Mouse (Mus musculus) neural tube, embryonic 14.5 days (tissue): ENCODE data around the gene Sh3d19. TPM values are rescaled to one million over a fixed set of nuclear protein-coding genes. Genes with fewer than 3 reads are reported as not detected.
A peak's percentile ranks its signal among the peaks of the same experiment; 100 is the strongest.
"Not testable (repeated sequence)": the region's sequence is repeated elsewhere in the genome, so short reads cannot be mapped to it uniquely, and the experiment has no call there.

ENCODE experiments used
- ATAC-seq: fragments of 200-750 bp; cut with Nextera tagmentation; 2 replicates; pipeline ENCODE4 v1.8.0; 2017; ENCODE audit warnings: low read depth, mild to moderate bottlenecking, moderate TSS enrichment, moderate library complexity
- H3K27ac ChIP-seq: fragments of 300-500 bp; sonication (generic); 2 replicates; pipeline ENCODE4 v1.5.1; 2014; ENCODE audit warnings: low read depth, mild to moderate bottlenecking, control low read depth, low read length, moderate library complexity, mixed read lengths
- H3K27me3 ChIP-seq: fragments of 300-500 bp; sonication (generic); 2 replicates; pipeline ENCODE4 v1.6.1; 2014; ENCODE audit warnings: low read length; ENCODE audit not compliant: control insufficient read depth, insufficient read depth
- H3K36me3 ChIP-seq: fragments of 300-500 bp; sonication (generic); 2 replicates; pipeline ENCODE4 v1.6.1; 2014; ENCODE audit warnings: low read length, mixed read lengths; ENCODE audit not compliant: control insufficient read depth, insufficient read depth
- H3K4me1 ChIP-seq: fragments of 300-500 bp; sonication (generic); 2 replicates; pipeline ENCODE4 v1.6.1; 2014; ENCODE audit warnings: low read length; ENCODE audit not compliant: control insufficient read depth, insufficient read depth
- H3K4me2 ChIP-seq: fragments of 300-500 bp; sonication (generic); 2 replicates; pipeline ENCODE4 v1.6.1; 2014; ENCODE audit warnings: mild to moderate bottlenecking, low read depth, low read length, control low read depth
- H3K4me3 ChIP-seq: fragments of 300-500 bp; sonication (generic); 2 replicates; pipeline ENCODE4 v1.5.1; 2014; ENCODE audit warnings: low read depth, low read length, control low read depth, mixed read lengths
- H3K9ac ChIP-seq: fragments of 300-500 bp; sonication (generic); replicated peaks from 2 replicates; pipeline ENCODE4 v1.6.1; 2014; ENCODE audit warnings: low read depth, mild to moderate bottlenecking, control low read depth, low read length, mixed read lengths
- H3K9me3 ChIP-seq: fragments of 300-500 bp; sonication (generic); 2 replicates; pipeline ENCODE4 v1.6.1; 2016; ENCODE audit warnings: low read length; ENCODE audit not compliant: control insufficient read depth
- WGBS: fragments of 180-500 bp; shearing (Covaris S2); extraction: QIAGEN DNeasy Blood & Tissue Kit; methylation state at CpG from one replicate; pipeline ENCODE4 v1.1.7; 2014; 5-methylcytosine and 5-hydroxymethylcytosine counted together
- polyA plus RNA-seq: library from polyadenylated mRNA; unstranded; fragments of >200 nt; fragmentation: Nextera tagmentation; extraction: Ambion mirVana; gene quantifications from 2 replicates; pipeline ENCODE4 v1.2.1, GENCODE M21; 2014

Sh3d19 gene
- polyA plus RNA-seq, 1 experiment from 2014 or later, result 15.5 TPM

DNA sequence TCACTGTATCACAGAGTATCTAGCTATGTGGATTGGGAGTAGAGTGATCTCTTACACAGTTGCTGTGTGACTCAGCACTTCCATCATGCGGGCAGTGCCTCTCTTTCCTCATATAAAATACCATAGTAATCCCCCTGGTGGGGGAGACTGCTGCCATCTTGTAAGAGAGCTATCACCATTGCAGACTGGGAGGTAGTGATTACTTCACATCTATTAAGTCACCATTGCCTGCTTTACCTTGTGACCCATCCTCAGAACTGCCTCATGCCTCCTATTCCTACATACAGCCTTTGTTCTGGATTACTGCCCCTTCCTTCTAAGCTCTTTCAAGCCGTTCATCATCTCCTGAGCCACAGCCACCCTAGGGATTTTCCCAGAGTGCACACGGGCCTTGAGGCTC, 117.0 kb downstream of the Sh3d19 start:
- Histone ChIP-seq H3K27ac (no peak overlapping the region), H3K36me3 (no peaks in the 10 kb centered on the region), H3K27me3 (no peaks in the 10 kb centered on the region), H3K4me1 (peaks cover 8% of the 10 kb centered on the region), H3K4me3 (no peak overlapping the region), H3K9me3 (no peaks in the 10 kb centered on the region), H3K4me2 (no peak overlapping the region), H3K9ac (no peak overlapping the region)
- ATAC-seq, result no peak
- WGBS, result 51% methylated on average over 3 of the region's 3 CpGs

DNA sequence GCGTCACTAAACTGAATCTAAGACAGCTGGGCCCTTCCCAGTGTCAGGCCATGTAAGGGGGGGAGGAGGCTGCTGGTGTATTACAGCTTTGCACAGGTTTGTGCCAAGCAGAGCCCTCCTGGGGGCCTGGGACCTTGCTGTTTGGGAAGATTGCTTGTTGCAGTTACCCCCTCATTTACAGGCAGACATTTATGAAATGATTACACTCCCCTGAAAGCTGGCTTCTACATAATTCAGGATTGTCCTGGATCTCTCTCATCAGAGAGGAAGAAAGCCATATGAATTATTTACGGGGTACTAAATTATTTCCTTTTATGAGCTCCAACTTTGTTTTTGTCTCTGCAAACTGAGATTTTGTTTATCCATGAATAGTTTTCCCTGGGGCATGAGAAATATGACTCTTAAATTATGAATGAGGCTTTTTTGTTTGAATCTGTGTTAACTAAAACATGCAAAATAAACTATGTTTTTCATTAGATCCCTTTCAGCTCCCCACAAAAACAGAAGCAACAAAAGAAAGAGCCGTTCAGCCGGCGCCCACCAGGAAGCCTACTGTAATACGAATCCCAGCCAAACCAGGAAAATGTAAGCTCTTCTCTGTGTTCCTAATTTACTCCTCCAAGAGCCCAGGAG, 122.4 kb downstream of the Sh3d19 start:
- Histone ChIP-seq H3K4me1 (peaks cover 14% of the 10 kb centered on the region), H3K27ac (peak overlapping the region; percentile 81), H3K9me3 (no peaks in the 10 kb centered on the region), H3K4me2 (no peak overlapping the region), H3K4me3 (no peak overlapping the region), H3K27me3 (no peaks in the 10 kb centered on the region), H3K36me3 (no peaks in the 10 kb centered on the region), H3K9ac (no peak overlapping the region)
- peak; percentile 92 for ATAC-seq
- 28% methylated on average over 6 of the region's 6 CpGs for WGBS

DNA sequence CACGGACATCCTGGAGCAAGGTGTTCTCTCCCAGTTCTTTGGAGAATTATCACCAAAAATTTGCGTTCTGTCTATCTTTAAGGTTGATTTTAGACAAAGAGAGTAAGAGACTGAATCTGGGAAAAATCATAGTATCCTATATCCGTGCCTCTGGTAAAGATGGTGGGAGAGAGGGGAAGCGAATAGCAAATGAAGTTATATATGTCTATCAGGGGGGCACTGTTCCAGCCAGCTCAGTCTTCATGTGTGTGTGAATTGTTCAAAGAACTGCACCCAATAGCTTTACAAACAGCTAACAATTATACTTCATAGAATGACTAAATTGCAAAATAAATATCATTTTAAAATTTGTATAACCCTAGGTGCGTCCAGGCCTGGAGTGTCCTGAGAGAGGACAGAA, 123.0 kb downstream of the Sh3d19 start:
- Histone ChIP-seq H3K4me1 (peaks cover 14% of the 10 kb centered on the region), H3K36me3 (no peaks in the 10 kb centered on the region), H3K27ac (peak overlapping the region; percentile 81), H3K9ac (no peak overlapping the region), H3K4me2 (no peak overlapping the region), H3K9me3 (no peaks in the 10 kb centered on the region), H3K27me3 (no peaks in the 10 kb centered on the region), H3K4me3 (no peak overlapping the region)
- WGBS, result 52% methylated on average over 5 of the region's 5 CpGs
- ATAC-seq, result no peak

DNA sequence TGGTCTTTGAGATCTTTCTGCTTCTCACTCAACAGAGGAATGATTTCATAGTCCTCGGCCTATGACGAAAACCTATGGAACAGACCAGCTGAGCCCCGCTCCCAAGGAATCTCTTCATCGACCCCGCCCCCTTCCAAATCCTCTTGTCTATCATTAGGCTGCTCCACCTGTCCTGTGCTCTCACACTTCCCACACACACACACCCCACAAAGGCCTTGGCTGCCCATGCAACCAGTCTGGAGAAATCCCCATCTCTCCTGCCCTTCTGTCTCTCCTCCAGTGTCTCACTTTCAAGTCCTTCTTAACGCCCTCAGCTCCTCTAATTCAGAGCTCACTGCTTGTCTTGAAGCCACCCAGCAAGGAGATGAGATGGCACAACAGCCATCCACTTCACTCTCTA, 131.0 kb downstream of the Sh3d19 start:
- 92% methylated on average over 6 of the region's 6 CpGs for WGBS
- Histone ChIP-seq H3K36me3 (no peaks in the 10 kb centered on the region), H3K27me3 (no peaks in the 10 kb centered on the region), H3K9me3 (no peaks in the 10 kb centered on the region), H3K4me1 (no peaks in the 10 kb centered on the region), H3K27ac (no peak overlapping the region), H3K4me3 (no peak overlapping the region), H3K4me2 (no peak overlapping the region), H3K9ac (no peak overlapping the region)
- ATAC-seq, result no peak

DNA sequence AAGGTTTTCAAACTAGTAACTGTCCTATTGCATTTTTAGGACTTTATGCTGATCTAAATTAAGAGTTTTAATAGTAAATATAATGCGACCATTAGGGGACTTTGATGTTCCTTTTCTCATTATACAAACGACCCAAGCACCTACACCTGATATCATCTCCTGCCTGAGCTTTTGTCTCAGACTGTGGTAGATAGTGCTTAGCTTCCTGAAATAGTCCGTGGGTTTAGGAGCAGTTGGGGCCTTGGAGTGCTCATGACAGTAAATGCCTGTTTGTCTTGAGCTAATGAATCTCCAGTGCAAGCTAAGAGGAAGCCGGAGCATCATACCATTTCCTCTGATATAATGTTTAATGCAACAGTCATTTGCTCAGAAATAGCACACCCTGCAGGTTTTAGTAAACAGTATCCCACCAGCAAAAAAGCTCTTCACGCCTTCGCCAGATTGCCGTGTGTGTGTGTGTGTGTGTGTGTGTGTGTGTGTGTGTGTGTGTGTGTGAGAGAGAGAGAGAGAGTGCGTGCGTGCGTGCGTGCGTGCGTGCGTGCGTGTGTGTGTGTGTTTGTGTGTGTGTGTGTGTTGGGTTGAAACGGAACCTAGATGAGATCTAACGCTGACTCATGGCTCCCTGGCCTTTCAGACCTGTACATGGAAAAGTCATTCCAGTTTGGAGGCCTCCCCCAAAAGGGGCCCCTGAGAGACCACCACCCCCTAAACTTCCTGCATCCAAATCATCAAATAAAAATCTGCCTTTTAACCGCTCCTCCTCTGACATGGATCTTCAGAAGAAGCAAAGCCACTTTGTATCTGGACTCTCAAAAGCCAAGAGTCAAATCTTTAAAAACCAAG, 132.8 kb downstream of the Sh3d19 start:
- 74% methylated on average over 14 of the region's 18 CpGs for WGBS
- no peak for ATAC-seq
- H3K36me3 ChIP-seq, result no peaks in the 10 kb centered on the region
- H3K4me2 ChIP-seq, result no peak overlapping the region
- H3K9ac ChIP-seq, result no peak overlapping the region
- no peak overlapping the region for H3K4me3 ChIP-seq
- H3K9me3 ChIP-seq, result no peaks in the 10 kb centered on the region
- H3K4me1 ChIP-seq, result no peaks in the 10 kb centered on the region
- no peak overlapping the region for H3K27ac ChIP-seq
- no peaks in the 10 kb centered on the region for H3K27me3 ChIP-seq

DNA sequence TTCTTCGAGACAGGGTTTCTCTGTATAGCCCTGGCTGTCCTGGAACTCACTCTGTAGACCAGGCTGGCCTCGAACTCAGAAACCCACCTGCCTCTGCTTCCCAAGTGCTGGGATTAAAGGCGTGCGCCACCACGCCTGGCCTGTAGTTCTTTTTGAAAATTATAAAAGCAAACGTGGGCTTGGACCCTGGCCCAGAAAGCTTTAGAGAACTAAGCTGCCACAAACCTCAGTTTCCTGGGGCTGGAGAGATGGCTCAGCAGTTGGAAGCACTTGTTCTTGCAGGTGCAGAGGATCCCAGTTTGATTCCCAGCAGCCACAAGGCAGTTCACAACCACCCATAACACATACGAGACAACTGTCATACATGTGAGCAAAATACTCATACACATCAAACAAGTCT, 133.5 kb downstream of the Sh3d19 start:
- not testable (repeated sequence) for H3K4me1 ChIP-seq, H3K9me3 ChIP-seq, H3K27ac ChIP-seq, ATAC-seq, H3K4me2 ChIP-seq, H3K27me3 ChIP-seq, H3K36me3 ChIP-seq, H3K9ac ChIP-seq, H3K4me3 ChIP-seq
- WGBS, result 95% methylated on average over 7 of the region's 7 CpGs

DNA sequence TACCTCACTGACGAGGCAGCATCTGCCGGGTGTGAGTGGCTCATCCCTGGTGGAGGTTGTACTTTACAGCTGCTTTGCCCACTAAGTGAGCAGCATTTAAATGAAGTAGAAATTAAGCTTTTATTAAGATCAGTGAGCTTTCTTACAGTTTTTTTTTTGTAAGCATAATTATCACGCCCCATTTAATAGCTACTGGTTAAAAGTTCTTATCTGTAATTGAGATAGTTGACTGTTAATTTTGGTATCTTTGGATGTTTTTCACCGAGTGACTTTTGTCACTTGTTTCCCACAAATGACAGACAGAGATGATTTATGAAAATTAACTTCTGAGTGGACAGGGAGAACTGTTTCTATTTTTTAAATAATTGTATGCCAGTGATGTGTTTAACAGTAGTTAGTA, 134.0 kb downstream of the Sh3d19 start:
- Histone ChIP-seq H3K27me3 (no peaks in the 10 kb centered on the region), H3K4me3 (no peak overlapping the region), H3K4me1 (no peaks in the 10 kb centered on the region), H3K36me3 (no peaks in the 10 kb centered on the region), H3K9ac (no peak overlapping the region), H3K9me3 (no peaks in the 10 kb centered on the region), H3K4me2 (no peak overlapping the region), H3K27ac (no peak overlapping the region)
- WGBS, result 75% methylated on average over 4 of the region's 4 CpGs
- ATAC-seq, result no peak

DNA sequence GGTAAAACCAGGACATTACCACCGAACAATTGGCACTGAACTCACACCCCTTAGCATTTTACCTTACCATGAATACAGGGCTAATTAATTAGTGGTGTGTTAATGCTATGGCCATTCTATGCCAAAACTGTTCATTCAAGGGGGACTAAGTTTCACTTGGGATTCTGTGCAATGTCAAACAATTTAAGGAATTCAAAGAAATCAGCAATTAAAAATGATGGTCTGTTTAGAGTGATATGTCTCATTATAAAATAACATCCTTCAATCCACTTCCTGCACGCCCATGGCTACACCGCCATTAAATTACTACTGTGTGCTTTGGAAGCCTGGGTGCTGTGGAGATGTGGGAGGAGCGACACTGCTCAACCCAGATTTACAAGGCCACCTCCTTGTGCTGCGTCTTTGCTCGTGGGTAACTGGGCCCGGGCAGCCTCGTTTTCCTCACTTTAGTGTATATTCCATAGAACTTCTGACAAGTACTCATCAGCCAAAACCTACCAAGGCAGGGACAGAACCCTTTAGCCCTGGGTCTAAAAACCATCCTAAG, 135.2 kb downstream of the Sh3d19 start:
- 91% methylated on average over 8 of the region's 8 CpGs for whole genome bisulfite sequencing
- H3K4me2 ChIP-seq, result no peak overlapping the region
- no peaks in the 10 kb centered on the region for H3K36me3 ChIP-seq
- no peaks in the 10 kb centered on the region for H3K27me3 ChIP-seq
- no peaks in the 10 kb centered on the region for H3K9me3 ChIP-seq
- H3K9ac ChIP-seq, result no peak overlapping the region
- no peak for ATAC-seq
- H3K4me3 ChIP-seq, result no peak overlapping the region
- H3K4me1 ChIP-seq, result no peaks in the 10 kb centered on the region
- no peak overlapping the region for H3K27ac ChIP-seq
